In the genomic region with DNA sequence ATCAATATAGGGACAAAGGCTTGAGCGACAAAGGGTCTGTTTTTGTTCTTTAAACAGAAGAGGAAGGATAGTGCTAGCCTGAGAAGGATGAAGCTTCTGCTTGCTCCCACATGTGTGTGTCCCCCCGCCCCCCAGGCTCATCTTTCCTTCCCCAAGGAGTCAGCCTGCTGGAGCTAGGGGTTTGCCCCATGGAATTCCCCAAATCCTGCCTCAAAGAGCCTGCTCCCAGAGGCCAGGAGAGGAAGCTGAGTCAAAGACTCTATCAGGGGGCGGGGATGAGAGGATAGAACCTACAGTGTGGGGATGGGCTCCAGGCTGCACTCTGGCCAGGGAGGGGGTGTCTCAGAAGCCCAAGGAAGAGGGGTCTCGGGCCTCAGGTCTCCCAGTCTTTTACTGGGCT, we compare ENCODE assay signal across 13 mouse cellular contexts.
"Had no signal": no experiment of that assay in that cellular context is flagged by ENCODE, and none has a peak within 500 bp of the region (broad histone marks: within the 10 kb centered on the region; RNA-seq: fewer than 3 reads in every experiment).

No protein-coding gene starts in this region.

- H3K4me3 ChIP-seq: layer of hippocampus, adult 2 months; liver, embryonic 15.5 days; midbrain, embryonic 15.5 days; neural tube, embryonic 13.5 days had no signal

- H3K9ac ChIP-seq: liver, embryonic 15.5 days; lung, embryonic 14.5 days; midbrain, embryonic 15.5 days; neural tube, embryonic 13.5 days had no signal

- DNase-seq: kidney, adult 9 months; lung, embryonic 14.5 days; lung, postnatal 10 days; lung, postnatal 4 days; right cerebral cortex, postnatal 14 days; thymus, postnatal 36 days had no signal

- H3K4me2 ChIP-seq: liver, embryonic 15.5 days; lung, embryonic 14.5 days; midbrain, embryonic 15.5 days had no signal

- H3K27ac ChIP-seq: kidney, postnatal 0 days; layer of hippocampus, adult 2 months; liver, embryonic 15.5 days; midbrain, embryonic 15.5 days; neural tube, embryonic 13.5 days had no signal

- ATAC-seq: inflammation-experienced regulatory T-cells, adult 6 months; intestine, postnatal 0 days; midbrain, embryonic 15.5 days had no signal

- H3K9me3 ChIP-seq: liver, embryonic 15.5 days; midbrain, embryonic 15.5 days; neural tube, embryonic 13.5 days had no signal

- H3K36me3 ChIP-seq: liver, embryonic 15.5 days; midbrain, embryonic 15.5 days; neural tube, embryonic 13.5 days had no signal
